7 mouse cellular contexts compared by ENCODE assay signal in genomic region chr5:66746761-66747160, GRCm38 (mm10). TPM values are rescaled to one million over a fixed set of nuclear protein-coding genes. Genes with fewer than 3 reads are reported as not detected.
DNase-seq lines count a peak whose midpoint lies in the region; ATAC-seq and TF ChIP-seq lines count a peak whose summit lies in the region.

No protein-coding gene starts in this region.

- TF ChIP-seq CTCF in lung, adult 2 months (IDR thresholded peaks at IDR 0.05; ENCODE audit: insufficient read depth, low read length) = no peak
- TF ChIP-seq CTCF in small intestine, adult 2 months (IDR thresholded peaks at IDR 0.05; ENCODE audit: extremely low read depth, insufficient read length, insufficient replicate concordance, low read depth, low read length) = no peak

- H3K36me3 ChIP-seq in forebrain, embryonic 14.5 days (ENCODE audit: control insufficient read depth, insufficient read depth, low read length) = no peaks in the 10 kb centered on the region
- no peaks in the 10 kb centered on the region for H3K36me3 ChIP-seq in limb, embryonic 10.5 days
- no peaks in the 10 kb centered on the region for H3K36me3 ChIP-seq in small intestine, adult 2 months (ENCODE audit: control insufficient read depth, insufficient read depth, low read length)

- peak overlapping the region; percentile 88 for H3K9ac ChIP-seq in forebrain, embryonic 14.5 days (ENCODE audit: low read length)

- 25% methylated on average over 11 of the region's 11 CpGs for WGBS in lung, adult 2 months
- WGBS in forebrain, embryonic 14.5 days = 9% methylated on average over 11 of the region's 11 CpGs
- 3% methylated on average over 11 of the region's 11 CpGs for WGBS in limb, embryonic 10.5 days
- WGBS in small intestine, adult 2 months = 29% methylated on average over 11 of the region's 11 CpGs

- H3K4me2 ChIP-seq in forebrain, embryonic 14.5 days (ENCODE audit: low read length) = peak overlapping the region; percentile 95

- DNase-seq in lung, adult 2 months = no peak
- DNase-seq in lung, postnatal 10 days = no peak
- DNase-seq in forebrain, embryonic 14.5 days (ENCODE audit: low spot score) = no peak
- no peak for DNase-seq in limb, embryonic 10.5 days (ENCODE audit: low spot score)
- no peak for DNase-seq in yolk sac, embryonic 10.5 days (ENCODE audit: low spot score)
- no peak for DNase-seq in thymus, postnatal 0 days (ENCODE audit: low spot score)

- H3K4me1 ChIP-seq in lung, adult 2 months (ENCODE audit: control insufficient read depth, insufficient read depth, low read length) = peaks cover 17% of the 10 kb centered on the region
- peaks cover 32% of the 10 kb centered on the region for H3K4me1 ChIP-seq in forebrain, embryonic 14.5 days (ENCODE audit: control insufficient read depth, insufficient read depth, low read length)
- peaks cover 41% of the 10 kb centered on the region for H3K4me1 ChIP-seq in limb, embryonic 10.5 days
- H3K4me1 ChIP-seq in small intestine, adult 2 months (ENCODE audit: control insufficient read depth, insufficient read depth, insufficient read length, low read length) = peaks cover 3% of the 10 kb centered on the region; the same call in 1 of the 2 replicates

- H3K27me3 ChIP-seq in forebrain, embryonic 14.5 days (replicated peaks; ENCODE audit: control insufficient read depth, insufficient read depth, low read length) = no peaks in the 10 kb centered on the region
- H3K27me3 ChIP-seq in limb, embryonic 10.5 days (ENCODE audit: low read depth, poor library complexity, severe bottlenecking) = peaks cover 44% of the 10 kb centered on the region
- peaks cover 5% of the 10 kb centered on the region; the same call in 1 of the 2 replicates for H3K27me3 ChIP-seq in small intestine, adult 2 months (ENCODE audit: control insufficient read depth, insufficient read depth, low read length)

- H3K4me3 ChIP-seq in lung, adult 2 months (replicated peaks; ENCODE audit: extremely low read depth, low read depth, low read length) = peak overlapping the region; percentile 65
- peak overlapping the region; percentile 76 for H3K4me3 ChIP-seq in forebrain, embryonic 14.5 days (ENCODE audit: low read depth, low read length)
- peak overlapping the region; percentile 71 for H3K4me3 ChIP-seq in limb, embryonic 10.5 days
- H3K4me3 ChIP-seq in small intestine, adult 2 months (ENCODE audit: low read depth, low read length) = peak overlapping the region; percentile 67

- TF ChIP-seq POLR2A in lung, adult 2 months (IDR thresholded peaks at IDR 0.05; ENCODE audit: borderline replicate concordance, extremely low read depth, low read depth, low read length) = no peak
- no peak for TF ChIP-seq POLR2A in small intestine, adult 2 months (IDR thresholded peaks at IDR 0.05; ENCODE audit: low read depth, low read length)

- peak overlapping the region; percentile 83; the same call in 1 of the 2 replicates for H3K27ac ChIP-seq in forebrain, embryonic 14.5 days (ENCODE audit: low read depth, low read length)
- no peak overlapping the region for H3K27ac ChIP-seq in limb, embryonic 10.5 days
- H3K27ac ChIP-seq in small intestine, adult 2 months (ENCODE audit: insufficient read depth, low read depth, low read length) = no peak overlapping the region

- no peaks in the 10 kb centered on the region for H3K9me3 ChIP-seq in forebrain, embryonic 14.5 days (replicated peaks; ENCODE audit: control insufficient read depth, low read length)
- H3K9me3 ChIP-seq in limb, embryonic 10.5 days (replicated peaks) = no peaks in the 10 kb centered on the region

- no peak for ATAC-seq in forebrain, embryonic 14.5 days

RNA-seq across cellular contexts. Expression of gene Limch1, which starts 1.1 kb away (rescaled TPM):
- polyA plus RNA-seq in lung, adult 2 months (2012; rRNA removed) = 156 and 242 TPM in 2 replicates
- polyA plus RNA-seq in forebrain, embryonic 14.5 days (2014; fragmentation: Nextera tagmentation; extraction: Ambion mirVana) = 55.6 and 77.6 TPM in 2 replicates
- polyA plus RNA-seq in limb, embryonic 10.5 days (2016; fragmentation: Nextera tagmentation; extraction: Ambion mirVana) = 21.8 and 28.9 TPM in 2 replicates
- polyA plus RNA-seq in small intestine, adult 2 months (2012; rRNA removed) = 1.0 and 1.5 TPM in 2 replicates
- 9.4 and 12.9 TPM in 2 replicates for polyA plus RNA-seq in thymus, postnatal 0 days (2015; fragmentation: Nextera tagmentation; extraction: Ambion mirVana)
